Mouse (Mus musculus) 3T3-L1 (cell line): ENCODE data around the gene Olfr390.

Experiments used
- DNase-seq: peaks from one replicate; pipeline ENCODE4 v3.0.0-alpha.2; 2015; ENCODE audit warnings: low read depth, low spot score

Gene Olfr390

DNA sequence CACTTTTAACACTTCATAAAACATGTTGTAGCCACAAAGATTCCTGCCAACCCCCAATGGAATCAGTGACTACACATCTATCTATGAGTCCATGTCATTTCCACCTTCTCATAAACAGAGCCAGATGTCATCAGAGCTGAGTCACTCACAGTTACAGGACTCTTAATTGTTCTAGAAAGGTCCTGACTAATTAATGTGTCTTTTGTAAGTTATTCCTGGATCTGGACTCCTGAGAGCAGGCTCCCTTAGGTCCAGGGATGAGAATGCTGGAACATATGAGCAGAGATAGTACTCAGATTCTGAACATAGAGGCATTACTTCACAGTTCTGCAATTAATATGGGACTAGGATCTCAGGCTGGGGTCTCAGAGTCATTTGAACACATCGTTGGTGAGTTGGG is at the start of gene Olfr390:
Gene Olfr390 (plus strand): TSS at position 301 of the 400 bp plus-strand sequence.
- DNase-seq, result no peak

DNA sequence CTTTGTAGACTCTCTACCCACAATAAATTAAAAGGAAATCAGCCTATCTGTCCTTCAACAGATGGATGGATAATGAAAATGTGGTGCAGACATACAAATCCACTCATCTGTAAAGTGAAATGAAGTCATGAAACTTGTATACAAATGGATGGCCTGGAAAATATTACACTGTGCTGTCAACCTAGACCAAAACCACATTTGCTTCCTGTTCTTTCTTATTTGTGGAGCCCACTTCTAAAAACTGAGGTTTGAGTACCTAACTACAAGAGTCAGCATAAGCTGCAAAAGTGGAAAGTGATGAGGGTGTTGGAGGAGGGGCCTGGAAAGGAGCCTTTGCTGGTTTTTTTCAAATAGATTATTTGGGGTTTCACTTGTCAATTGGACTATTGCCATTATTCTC is 23.6 kb upstream of the Olfr390 start:
- no peak for DNase-seq

DNA sequence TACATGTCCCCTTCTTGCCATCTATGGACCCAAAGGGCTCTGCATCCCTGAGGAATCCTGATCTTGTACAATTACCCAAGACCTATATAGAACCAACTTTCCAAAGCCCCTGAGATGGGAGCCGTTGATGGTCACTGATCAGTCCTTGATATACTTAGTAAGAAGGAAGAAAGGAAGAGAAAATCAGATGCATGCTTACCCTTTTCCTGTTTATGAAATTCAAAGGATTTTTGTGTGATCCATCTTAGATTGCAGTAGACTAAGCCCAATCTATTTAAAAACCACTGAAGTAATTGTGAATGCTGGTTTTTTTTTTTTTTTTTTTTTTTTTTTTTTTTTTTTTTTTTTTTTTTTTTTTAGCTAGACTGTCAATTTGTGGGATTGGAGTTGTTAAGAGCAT is 2.2 kb upstream of the Olfr390 start, which contains the start of gene Olfr389:
Gene Olfr389 (minus strand): TSS at position 101 of the 400 bp plus-strand sequence.
- no peak for DNase-seq

DNA sequence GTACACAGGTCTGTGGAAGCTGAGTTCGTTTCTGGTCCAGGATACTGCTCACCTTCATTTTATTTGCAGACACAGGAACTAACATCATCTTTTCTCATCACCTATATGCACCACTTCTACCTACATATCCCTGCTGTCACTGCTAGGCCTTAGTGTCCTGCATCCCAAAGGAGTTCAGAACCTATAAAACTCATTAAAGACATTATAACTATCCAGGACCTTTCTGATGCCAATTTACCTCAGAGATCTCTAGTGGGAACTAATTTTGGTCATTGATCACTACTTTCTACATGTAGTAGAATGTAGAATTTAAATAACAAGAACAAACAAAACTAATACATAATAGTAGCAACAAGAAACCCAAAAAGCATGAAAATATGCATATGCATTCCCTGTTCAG is 20.2 kb downstream of the Olfr390 start, which contains the start of gene Olfr391-ps:
Gene Olfr391-ps (minus strand): TSS at position 101 of the 400 bp plus-strand sequence.
- no peak for DNase-seq

DNA sequence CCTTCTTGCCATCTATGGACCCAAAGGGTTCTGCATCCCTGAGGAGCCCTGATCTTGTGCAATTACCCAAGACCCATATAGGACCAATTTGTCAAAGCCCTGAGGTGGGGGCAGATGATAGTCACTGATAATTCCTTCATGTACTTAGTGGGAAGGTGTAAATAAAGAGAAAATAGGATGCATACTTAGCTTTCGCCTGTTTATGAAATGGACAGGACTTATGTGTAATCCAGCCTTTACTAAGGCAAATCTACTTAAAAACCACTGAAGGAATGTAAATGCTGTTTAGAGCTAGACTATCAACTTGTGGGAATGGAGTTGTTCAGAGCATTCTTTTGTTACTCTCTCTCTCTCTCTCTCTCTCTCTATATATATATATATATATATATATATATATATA is 34.2 kb downstream of the Olfr390 start, which contains the start of gene Olfr392:
Gene Olfr392 (minus strand): TSS at position 101 of the 400 bp plus-strand sequence.
- DNase-seq, result no peak
